Mouse (Mus musculus): ENCODE measurements around the gene Calm2.

DNA sequence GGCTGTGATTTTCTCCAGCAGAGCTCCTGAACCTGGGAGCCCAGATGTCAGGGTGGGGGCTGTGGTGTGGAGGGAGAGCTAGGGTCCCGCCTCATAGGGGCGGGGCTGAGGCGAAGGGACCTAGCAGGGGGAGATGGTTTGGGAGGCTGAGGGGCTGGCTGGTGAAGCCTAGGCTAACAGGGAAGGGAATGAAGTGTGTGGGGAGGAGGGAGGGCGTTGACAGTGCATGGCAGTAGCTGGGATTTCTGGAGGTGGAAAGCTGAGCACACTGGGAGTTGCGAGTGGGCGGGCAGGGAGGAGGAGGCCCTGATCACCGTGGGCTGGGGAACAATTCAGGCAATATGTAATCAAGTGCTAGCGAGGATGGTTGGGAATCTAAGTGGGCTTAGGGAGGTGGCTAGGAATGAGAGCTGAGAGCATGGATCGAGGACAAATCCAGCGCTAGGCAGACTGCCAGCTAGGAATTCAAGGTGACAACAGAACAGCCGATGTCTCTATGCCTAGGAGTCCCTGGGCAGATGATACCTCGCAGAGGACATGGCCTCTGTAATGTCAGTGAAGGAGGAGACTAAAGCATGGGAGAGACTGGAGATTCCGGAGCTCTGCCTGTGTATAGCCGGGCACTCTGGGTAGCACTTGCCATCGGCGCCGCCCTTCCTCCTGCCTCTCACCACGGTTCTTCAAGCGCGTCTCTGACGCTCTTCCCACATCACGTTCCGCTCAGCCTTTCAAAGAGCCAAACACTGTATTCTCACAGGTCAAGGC, 27.2 kb upstream of the Calm2 start:
- no peak for TF ChIP-seq CTCF (IDR thresholded peaks at IDR 0.05; ENCODE audit: borderline replicate concordance, control insufficient read depth, extremely low read depth, insufficient read depth, low read length, poor library complexity)
- no peak for TF ChIP-seq POLR2A (IDR thresholded peaks at IDR 0.05; ENCODE audit: control insufficient read depth, extremely low read depth, insufficient read depth, low read length, poor library complexity)
